Mouse (Mus musculus): ENCODE measurements around the gene Olfr1281.

GRCm38 (mm10) chr2:111326220-111326619 lies at the start of gene Olfr1281:
- TF ChIP-seq CTCF (IDR thresholded peaks at IDR 0.05; ENCODE audit: control insufficient read depth, insufficient read depth, low read length) (no peak), POLR2A (IDR thresholded peaks at IDR 0.05; ENCODE audit: borderline replicate concordance, control insufficient read depth, low read depth, low read length) (no peak)
